Mouse (Mus musculus) thymus, postnatal 25 days (tissue): ENCODE data around the gene Trabd2b.

Experiments
- DNase-seq: peaks from one replicate; pipeline ENCODE4 v3.0.0; 2022

Gene Trabd2b

DNA sequence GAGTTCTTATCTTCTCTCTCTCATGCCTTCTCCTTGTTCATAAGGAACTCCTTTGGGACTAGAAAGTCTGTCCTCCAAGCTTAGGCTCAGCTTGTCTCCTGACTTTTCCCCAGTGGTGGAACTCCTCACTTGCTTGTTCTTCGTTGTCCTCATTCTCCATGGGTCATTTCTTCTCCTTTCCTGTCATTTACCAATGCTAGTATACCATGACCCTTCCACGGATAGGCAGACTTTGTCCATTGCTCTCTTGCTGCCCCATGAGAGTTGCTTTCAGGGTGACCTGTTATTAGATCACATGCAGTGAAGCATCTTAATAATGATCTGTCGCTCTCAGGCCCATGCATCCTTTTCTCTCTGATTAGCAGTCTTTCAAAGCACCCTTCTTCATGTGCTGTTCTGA is 46.6 kb downstream of the Trabd2b start:
- DNase-seq: no peak

DNA sequence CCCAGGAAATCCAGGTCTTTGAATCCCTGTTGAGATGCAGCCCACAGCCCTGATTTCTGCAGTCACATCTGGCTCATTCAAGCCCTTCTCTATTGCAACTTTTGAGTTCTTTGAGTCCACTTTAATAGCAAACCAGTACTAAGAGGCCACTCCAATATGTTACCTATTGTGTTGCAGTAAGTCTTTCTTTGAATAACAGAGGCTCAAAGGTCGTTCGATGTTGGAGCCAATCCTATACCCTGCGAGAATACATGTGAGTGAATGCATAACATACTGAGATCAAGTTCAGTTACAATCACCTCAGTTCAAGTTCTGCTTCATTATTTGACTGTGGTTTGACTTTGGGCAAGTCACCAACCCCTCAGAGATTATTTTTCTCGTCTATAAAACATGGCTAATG is 47.5 kb downstream of the Trabd2b start:
- no peak for DNase-seq

DNA sequence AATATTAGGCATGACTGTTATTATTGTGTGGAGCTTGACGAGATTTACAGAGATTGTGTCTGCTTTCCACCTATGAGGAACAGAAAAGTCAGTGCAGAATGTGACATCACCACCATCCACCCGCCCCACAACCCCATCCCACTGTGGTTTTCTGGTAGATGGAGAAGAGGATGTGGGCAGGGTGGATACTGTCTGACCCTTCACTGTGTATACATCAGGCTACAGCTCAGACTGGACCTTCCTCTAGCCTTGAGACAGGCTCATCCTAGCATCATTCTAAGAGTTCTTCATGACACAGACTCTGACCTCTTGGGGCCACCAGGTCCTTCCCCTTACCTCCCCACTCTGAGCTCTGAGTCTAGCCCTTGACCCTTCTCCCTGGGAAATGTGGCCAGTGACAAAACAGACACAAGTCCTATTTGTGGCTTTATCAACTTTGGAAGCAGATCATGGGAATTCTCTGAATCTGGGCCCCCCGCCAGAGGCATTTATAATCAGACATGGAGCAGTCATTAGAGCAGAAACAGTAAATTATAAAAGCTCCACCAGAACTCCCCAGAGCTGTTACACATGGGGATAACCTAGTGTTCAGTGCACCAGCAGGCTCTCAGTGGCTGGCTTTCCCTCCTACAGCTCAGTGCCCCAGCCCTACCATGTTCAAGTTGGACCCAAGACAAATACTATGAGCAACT is 48.1 kb downstream of the Trabd2b start:
- DNase-seq: no peak

DNA sequence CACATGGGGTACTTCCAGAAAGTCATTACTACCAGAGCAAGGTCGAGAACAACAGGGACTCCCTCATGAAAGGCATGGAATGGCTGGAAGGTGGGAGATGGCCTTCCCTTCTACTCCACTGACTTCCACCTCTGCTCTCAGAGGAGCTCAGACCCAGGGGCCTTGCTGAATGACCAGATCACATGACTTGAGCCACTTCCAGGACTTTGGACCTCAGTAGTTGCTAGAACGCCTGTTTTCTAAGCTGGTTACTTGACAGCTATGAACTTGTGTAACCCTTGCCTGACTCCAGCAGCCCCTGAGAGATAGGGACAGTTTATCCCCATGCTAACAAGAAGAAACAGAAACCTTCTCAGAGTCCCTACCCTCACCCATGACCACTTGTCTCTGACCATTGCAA is 50.6 kb downstream of the Trabd2b start:
- DNase-seq: no peak

DNA sequence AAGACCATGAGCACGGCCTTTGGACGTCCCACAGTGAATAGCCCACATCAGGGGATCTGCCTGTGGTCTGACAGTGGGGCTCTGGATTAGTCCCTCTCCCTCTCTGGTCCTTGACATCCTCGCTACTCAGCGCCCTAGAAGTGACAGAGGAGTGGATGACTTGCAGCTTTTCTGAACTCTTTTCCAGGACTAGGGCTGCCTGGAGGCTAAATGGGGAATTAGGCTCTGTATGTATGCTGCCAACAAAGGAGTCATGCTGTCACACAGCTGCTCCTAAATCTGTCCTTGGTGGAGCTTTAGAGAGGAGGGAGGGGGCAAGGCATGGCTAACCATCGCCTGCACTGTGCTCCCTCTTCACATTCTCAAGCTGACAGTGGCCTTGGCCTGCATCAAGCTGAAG is 53.1 kb downstream of the Trabd2b start:
- DNase-seq: no peak

DNA sequence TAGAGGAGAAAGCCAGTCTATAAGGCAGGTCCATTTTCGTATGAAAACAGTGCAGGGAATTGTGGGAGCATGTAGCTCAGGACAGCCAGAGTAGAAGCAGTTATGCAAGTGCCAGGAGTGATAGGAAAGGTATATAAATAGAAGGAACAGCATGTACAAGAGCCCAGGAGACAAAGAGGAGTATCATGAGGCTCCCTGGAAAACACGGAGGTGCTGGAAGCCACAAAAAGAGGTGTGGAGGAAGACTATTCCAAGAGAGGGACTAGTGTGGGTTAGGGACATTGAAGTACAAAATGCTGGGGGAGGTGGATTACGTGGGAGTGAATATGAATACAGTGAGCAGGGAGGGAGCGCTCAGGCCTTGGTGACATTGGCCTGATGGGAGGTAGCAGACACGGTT is 53.9 kb downstream of the Trabd2b start:
- no peak for DNase-seq

DNA sequence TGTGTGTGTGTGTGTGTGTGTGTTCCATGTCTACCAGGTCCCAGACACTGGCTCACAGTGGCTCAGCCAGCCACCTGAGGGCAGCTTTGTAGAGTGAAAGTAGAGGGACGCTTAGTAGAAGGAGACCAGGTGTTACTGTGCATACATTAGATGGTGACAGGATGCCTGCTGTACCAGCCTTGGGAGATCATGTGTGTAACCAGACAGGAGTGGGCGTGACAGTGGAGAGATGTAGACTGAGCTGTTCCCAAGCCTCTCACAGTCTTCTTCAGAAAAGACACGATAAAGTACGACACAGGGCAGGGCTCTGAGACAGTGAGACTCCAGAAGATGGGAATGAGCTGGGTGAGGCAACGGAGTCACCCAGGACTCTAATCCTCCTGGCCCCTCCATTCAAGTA is 54.6 kb downstream of the Trabd2b start:
- no peak for DNase-seq

DNA sequence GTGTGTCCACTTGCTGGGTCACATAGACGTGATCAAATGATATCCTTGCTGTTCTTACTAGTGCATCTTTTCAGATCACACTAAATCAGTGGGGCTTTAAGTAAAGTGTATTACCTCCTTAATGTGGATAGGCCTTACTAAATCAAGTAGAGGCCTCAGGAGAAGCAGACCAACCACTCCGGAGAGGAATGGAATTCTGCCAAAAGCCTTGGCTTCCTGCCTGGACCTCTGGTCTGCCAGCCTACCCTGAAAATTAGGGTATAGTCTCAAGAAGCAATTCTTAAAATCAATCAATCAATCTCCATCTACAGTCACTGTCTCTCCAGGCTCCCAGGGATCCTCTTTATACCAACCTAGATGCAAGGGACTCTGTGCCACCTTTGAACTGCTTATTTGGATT is 59.1 kb downstream of the Trabd2b start:
- DNase-seq: no peak

DNA sequence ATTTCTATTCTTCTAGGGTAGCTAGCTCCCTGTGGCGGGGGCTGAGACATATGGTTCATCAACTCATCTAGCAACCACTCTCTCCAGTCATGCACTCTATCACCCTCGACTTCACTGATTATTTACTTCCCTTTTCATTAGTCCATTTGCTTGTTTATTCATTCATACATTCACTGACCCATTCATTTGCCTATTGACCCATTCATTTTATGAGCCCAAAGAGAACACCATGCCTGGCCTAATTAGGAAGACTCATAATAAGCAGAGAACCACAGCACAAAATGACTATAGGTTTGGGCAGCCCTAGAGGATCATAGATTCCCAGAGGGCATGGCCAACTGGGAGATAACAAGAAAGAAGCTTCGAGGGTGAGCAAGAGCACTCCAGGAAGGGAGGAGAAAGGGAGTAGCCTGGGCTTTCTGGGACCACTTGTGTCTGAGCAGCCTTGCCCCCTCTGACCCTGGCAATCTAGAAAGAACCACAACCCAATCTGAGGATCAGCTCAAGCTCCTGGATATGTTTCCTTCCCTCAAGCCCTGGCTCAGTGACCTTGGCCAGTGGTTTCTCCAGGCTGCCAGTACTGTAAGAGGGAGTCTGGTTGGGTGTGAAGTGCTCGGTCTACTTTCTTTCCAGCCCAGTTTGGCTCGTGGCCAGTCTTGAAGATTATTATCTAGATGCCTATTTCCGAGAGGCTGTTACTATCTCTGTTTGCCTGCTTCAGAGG is 61.0 kb downstream of the Trabd2b start:
- DNase-seq: no peak

DNA sequence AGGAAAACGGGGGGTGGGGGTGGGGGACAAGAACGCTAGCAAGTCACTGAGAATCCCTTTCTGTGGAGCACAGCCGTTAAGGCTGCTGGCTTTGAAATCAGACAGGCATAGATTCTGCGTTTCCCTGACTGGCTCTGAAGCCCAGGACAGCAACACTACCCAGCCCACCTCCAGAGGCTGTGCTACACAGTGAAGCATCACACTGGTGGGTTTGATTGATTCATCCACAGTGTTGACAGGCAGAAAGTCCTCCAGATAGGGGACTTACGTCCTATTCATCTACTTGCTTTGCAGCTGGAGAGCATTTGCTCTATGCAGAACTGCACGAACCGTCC is 61.5 kb downstream of the Trabd2b start:
- no peak for DNase-seq

DNA sequence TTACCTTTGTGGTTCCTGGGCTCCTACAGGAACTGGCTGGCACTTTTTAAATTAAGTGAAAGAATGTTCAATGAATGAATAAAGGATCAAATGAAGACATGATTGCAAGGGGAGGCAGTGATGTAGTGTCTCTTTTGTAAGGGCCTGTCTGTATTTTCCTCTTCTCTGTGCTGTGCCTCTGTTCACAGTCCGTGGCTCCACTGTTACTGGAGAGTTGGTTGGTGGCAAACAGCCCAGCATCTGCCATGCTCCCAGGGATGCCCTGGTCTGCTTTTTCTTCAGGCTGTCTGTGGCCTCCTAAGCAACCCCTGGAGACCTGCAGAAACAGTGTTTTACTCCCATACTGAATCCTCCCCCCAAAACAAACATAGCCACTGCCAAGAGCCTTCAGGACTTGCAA is 63.4 kb downstream of the Trabd2b start:
- no peak for DNase-seq

DNA sequence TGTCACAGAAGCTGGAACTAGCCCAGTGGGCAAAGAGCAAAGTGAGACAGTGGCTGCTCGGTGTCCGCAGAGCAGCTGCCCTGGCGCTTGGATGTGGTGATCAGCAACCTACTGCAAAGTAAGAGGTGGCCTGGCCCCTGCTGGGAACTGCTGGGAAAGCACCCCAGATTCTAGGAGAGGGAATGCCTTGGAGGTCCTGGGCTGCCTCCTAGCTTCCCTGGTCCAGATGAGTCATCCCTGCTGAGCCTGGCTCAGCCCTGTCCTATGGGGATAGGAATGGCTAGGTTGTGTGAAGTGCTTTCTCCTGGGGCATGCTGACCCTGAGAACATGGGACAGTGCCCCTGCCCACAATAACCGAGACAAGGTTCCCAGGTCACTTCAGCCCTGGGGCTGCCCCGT is 65.6 kb downstream of the Trabd2b start:
- DNase-seq: no peak

DNA sequence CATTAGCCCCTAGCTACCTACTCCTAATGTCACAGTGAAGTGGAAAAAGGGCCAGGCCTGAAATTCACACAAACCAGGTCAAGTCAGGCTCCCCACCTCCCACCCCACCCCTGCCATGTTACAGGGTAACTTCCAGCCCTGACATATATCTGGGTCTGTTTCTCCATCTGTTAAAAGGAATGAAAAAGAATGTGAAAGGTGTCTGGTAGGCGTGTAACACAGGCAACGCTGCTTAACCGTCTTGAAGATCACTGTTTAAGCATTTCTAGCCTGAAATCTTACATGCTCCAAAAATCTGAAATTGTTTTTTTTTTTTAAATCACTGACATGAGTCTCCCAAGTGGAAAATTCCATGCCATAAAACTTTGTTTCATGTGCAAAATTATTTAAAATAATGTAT is 69.8 kb downstream of the Trabd2b start:
- DNase-seq: no peak

DNA sequence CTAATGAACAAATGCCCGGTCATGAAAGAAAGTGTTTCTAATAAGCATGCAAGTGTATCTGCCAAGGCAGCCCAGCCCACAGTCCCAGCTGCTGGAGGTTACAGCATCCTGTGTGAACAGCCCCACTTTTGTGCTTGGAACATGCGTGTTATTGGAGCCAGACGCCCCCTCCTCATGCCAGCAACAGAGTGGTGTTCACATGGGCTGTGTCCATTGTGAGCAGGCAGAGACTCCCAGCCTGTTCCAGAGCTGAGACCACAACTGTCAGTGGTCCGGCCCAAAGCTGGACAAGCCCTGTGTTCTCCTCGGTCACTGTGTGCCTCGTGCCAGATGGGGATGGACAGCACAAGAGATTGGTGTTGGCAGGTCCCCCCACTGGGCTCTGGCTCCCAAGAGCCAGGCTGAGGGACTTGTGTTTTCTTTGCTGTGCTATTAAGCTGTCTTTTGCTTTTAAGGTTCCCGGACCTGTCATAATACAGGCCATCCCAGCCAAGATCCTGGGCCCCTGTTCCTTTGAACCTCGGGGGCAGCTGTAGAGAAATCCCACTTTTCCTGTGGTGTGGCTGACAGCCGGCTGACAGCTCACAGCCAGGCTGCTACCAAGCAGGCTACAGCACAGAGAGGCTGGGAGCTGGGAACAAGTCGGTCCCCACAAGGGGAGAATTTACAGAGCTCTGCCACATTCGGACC is 70.7 kb downstream of the Trabd2b start:
- no peak for DNase-seq

DNA sequence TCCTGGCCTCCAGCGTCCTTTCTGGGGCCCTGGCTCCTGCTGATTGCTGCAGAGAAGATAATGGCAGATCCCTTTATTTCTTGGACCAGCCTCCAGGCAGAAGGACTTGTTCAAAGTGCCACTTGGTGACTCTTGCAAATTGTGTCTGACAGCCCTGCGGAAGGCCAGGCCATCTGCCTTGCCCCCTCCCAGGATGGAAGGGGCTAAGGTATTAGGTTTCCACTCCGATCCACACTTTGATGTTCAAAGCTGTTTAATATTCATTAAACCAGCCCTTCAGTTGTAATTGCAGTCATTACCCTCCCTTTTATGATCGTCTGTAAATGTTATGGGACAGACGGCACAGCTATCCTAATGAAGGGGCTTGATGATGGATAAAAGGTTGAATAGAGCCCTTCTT is 75.0 kb downstream of the Trabd2b start:
- no peak for DNase-seq

DNA sequence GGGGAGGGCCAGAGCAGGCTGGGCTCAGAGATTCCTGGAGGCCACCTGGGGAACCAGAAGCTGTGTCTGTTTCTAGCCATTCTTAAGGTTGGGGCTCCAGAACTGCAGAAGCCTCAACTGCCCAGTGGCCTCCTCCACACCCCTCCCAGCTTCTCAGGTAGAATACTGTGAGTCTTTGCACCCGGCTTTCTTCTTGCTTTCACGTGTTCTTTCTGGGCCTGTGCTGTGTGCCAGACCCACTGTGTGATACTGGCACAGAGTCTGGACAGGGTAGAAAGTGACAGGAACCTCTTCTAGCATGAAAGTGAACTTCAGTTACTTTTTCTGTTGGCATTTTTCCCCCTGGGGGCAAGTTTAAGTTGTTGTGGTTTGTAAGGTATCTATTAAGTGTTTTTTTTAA is 77.6 kb downstream of the Trabd2b start:
- DNase-seq: no peak

DNA sequence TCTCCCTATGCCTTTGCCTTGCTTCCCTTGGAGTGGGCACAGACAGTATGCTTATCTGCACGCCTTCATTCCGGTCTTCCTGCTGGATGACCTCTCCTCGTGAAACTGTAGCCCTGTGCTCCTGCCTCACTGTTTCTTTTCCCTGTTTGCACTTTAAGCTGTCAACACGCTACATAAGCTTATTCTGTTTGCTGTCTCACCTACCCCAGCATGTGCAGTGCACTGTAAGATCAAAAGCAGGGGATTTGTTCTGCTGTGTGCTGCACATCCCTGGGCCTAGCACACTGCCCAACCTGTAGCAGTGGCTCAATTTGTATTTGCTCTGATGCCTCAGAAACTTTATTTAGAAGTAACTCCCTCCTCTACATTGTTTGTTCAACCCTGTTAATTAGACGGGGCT is 79.5 kb downstream of the Trabd2b start:
- no peak for DNase-seq

DNA sequence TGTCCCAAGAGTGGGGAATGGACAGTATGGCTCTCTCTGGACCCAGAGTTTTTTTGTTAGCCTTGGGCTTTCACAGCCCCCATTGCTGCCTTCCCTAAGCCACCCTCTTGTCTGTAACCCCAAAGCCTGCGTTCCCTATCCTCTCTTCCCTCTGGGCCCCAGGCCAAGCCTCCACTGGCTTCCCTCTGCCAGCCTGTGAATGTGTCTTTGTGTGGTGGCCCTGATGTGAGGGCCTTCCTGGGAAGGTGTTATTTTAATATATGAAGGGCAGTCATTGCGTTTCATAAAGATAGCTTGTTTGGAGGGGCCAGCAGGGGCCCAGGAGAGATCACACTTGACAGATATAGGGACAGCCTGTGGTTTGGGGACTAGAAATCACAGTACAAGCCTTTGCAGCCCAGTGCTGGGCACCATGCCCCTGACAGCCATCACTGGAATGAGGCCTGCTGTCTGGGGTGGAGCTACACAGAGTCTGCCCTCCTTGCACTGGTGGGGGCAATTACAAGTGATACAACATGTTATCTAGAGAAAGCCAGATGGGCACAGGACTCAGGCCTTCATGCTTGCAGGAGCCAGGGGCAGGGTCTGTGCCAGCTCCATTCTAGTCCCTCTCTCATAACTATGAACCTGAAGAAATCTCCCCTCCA is 80.5 kb downstream of the Trabd2b start:
- no peak for DNase-seq

DNA sequence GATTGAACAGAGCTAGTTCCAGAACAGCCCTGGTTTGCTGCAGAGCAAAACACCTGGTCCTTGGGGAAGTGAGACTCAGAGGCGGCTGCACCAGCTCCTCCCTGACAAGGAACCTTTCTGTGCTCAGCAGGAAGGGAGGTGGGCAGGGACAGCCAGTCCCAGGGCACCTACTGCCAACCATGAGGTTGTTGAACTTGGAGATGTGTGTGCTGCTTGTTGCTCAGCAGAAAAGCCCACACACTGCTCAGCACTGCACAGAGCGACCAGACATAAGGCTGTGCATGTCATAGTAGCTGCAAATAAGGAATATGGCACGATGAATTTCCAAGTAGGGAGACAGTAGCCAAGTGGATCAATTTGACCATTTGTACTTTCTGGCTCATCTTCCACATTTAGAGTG is 81.2 kb downstream of the Trabd2b start:
- DNase-seq: no peak

DNA sequence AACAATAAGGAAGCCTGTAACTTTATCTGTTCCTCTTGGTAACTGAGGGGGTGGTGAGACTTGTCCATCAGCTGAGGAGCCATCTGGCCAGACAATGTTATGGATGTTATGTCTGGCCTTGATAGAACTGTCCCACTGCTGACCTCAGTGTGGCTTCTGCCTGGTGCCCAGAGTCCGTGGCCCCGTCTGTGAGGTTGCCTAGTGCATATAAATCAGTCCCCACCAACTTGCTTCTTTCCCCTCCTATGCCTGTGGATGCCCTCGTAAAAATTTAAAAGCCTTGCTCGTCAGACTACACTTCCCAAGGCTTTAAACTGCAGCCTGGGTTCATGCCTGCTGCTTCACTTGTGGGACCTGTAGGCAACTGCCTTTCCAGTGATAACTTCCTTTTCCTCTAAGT is 85.6 kb downstream of the Trabd2b start:
- no peak for DNase-seq

DNA sequence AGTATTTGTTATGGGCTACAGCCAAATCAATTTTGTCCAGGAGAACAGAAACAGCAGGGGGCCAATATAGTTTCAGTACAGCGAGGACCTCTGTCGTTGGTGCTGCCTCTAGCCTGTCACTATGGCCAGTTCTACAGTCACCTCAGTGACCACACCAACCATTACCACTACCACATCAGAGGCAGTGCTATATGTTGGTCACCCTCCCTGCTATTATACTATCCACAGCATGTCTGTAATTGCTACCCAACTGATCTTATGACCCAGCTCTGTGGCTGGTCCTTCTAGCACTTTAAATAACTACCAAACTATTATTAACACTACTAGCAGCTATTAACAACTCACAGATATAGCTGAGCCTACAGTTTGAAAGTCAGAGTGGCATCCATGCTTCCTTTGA is 87.5 kb downstream of the Trabd2b start:
- no peak for DNase-seq

DNA sequence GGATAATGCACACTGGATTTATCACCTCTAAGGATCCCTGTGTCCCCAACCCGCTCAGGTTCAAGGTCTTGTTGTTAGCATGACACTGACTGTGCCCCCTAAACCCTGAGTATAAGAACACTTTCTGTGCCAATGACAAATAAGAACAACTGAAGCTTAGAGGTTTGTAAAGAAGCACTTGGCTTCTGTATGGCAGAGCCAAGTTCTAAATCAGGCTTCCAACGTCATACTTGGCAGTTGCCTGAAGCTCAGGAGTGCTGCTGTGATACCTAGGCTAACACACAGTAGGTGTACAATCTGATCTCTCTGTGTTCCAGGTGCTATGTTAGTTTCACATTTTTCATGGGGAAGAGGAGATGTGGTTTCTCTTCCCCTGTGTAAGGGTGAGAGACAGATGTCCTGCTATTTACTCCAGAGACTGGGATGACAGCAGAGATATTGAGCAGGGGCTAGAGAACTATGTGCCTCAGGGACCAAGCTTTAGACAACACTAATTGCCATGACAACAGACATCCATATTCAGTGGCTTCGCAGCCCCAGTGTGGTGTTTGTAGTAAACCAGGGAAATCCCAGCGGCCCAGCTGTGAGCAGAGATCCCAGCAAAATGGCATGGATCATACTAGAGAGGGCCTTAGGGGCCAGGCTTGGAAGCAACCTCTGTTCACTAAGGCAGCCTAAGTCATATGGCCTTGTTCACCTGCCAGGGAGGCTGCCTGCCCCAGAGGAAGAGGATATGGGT is 89.3 kb downstream of the Trabd2b start:
- no peak for DNase-seq

DNA sequence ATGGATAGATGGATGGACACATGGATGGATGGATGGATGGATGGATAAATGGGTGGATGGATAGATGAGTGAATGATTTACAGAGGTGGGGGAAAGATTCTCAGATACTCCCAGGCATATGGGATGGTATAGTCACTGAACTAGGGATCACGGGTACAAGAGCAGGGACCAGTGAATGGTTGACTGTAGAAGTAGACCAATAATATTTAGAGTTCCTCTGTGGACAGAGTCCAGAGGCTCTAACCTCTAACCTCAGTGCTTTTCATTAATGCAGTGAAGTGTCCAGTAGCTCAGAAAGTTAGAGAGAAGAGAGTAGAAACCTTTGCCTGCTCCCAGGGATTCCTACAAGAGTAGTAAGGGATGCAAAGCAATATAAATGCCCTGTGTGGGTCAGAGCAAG is 93.1 kb downstream of the Trabd2b start:
- no peak for DNase-seq
